Mouse (Mus musculus) mesoderm, embryonic 11.5 days (tissue): ENCODE measurements around the gene Scaf4.
"Not testable (repeated sequence)": the region's sequence is repeated elsewhere in the genome, so short reads cannot be mapped to it uniquely, and the experiment has no call there.

Experiments
- DNase-seq: peaks from one replicate; pipeline ENCODE4 v3.0.0-alpha.2; 2012; ENCODE audit warnings: low read depth, low spot score

The Scaf4 gene

GRCm38 (mm10) chr16:90235188-90235587 is 49.1 kb downstream of the Scaf4 start:
- DNase-seq: no peak

- no peak for DNase-seq
Measured at GRCm38 (mm10) chr16:90234617-90235016, 49.7 kb downstream of the Scaf4 start.

GRCm38 (mm10) chr16:90233702-90234101 is 50.6 kb downstream of the Scaf4 start:
- no peak for DNase-seq

GRCm38 (mm10) chr16:90231302-90231701 is 53.0 kb downstream of the Scaf4 start:
- no peak for DNase-seq

- DNase-seq: no peak
Measured at GRCm38 (mm10) chr16:90229897-90230296, 54.4 kb downstream of the Scaf4 start.

- no peak for DNase-seq
Measured at GRCm38 (mm10) chr16:90221441-90222070, 62.7 kb downstream of the Scaf4 start.

GRCm38 (mm10) chr16:90220892-90221431 is 63.3 kb downstream of the Scaf4 start:
- DNase-seq: peak; percentile 31

- DNase-seq: peak; percentile 96
Measured at GRCm38 (mm10) chr16:90220026-90220891, 64.0 kb downstream of the Scaf4 start, which contains the start of gene Sod1. Gene Sod1 (plus strand): TSS chr16:90220754.

- not testable (repeated sequence) for DNase-seq
Measured at GRCm38 (mm10) chr16:90219445-90219844, 64.9 kb downstream of the Scaf4 start.

- DNase-seq: no peak
Measured at GRCm38 (mm10) chr16:90217926-90218325, 66.4 kb downstream of the Scaf4 start.

- DNase-seq: no peak
Measured at GRCm38 (mm10) chr16:90217356-90217755, 66.9 kb downstream of the Scaf4 start.

GRCm38 (mm10) chr16:90216414-90216813 is 67.9 kb downstream of the Scaf4 start:
- DNase-seq: no peak

GRCm38 (mm10) chr16:90215879-90216278 is 68.4 kb downstream of the Scaf4 start:
- DNase-seq: not testable (repeated sequence)

GRCm38 (mm10) chr16:90214731-90215565 is 69.4 kb downstream of the Scaf4 start:
- DNase-seq: no peak

GRCm38 (mm10) chr16:90213477-90214339 is 70.6 kb downstream of the Scaf4 start:
- no peak for DNase-seq

GRCm38 (mm10) chr16:90211767-90212166 is 72.5 kb downstream of the Scaf4 start:
- DNase-seq: no peak

- no peak for DNase-seq
Measured at GRCm38 (mm10) chr16:90210717-90211116, 73.6 kb downstream of the Scaf4 start.

- DNase-seq: no peak
Measured at GRCm38 (mm10) chr16:90208996-90209395, 75.3 kb downstream of the Scaf4 start.

GRCm38 (mm10) chr16:90204868-90205267 is 79.4 kb downstream of the Scaf4 start:
- no peak for DNase-seq

GRCm38 (mm10) chr16:90203226-90203962 is 80.9 kb downstream of the Scaf4 start:
- DNase-seq: no peak
